Mouse (Mus musculus) gastrocnemius, postnatal 36 days (tissue): ENCODE data around the gene A730049H05Rik. TPM values are rescaled to one million over a fixed set of nuclear protein-coding genes. Genes with fewer than 3 reads are reported as not detected.

Experiments
- DNase-seq, 2 experiments: peaks; one replicate each; pipeline ENCODE4 v3.0.0; 2022
- intact Hi-C: fragments of 180-260 bp; cut with DNase I; formaldehyde crosslinking; loops from one replicate; pipeline ENCODE4 v1.15.1; 2025
- total RNA-seq, 2 experiments: library from RNA; stranded (reverse); gene quantifications; 2 replicates each; pipeline ENCODE4 v1.2.3; 2021

A730049H05Rik gene
- total RNA-seq, 2 experiments from 2014 or later, result 0.12 TPM; not detected in 1

- intact Hi-C loops, result loop anchor here (2.0 kb wide), 1 partner anchor 65 kb away; no protein-coding TSS in a partner anchor
- DNase-seq, result no peak
These were observed 59.1 kb downstream of the A730049H05Rik start for GRCm38 (mm10) chr6:92875340-92875739.

DNA sequence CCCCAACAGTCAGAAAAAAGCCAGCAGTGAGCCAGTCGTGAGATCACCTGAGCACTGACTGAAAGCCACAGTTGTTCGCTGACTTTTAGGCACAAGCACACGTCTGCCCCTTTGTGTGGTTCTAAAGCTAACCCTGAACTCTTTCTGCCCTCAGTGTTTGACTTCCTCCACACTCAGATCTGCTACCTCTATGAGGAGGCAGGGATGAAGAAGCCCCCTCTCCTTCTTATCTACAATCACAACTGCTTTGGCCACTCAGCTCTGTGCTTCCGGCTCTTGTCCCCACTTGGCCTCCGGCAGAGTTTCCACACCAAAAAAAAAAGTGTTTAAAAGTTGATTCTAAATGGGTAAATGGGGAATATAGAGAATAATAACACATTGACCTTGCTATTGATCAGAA, 59.8 kb downstream of the A730049H05Rik start:
- no peak for DNase-seq
- intact Hi-C loops, result no loop called here

GRCm38 (mm10) chr6:92877236-92877635, 61.0 kb downstream of the A730049H05Rik start:
- no peak for DNase-seq
- intact Hi-C loops, result no loop called here

GRCm38 (mm10) chr6:92878771-92879170, 62.5 kb downstream of the A730049H05Rik start:
- intact Hi-C loops, result no loop called here
- no peak for DNase-seq

- DNase-seq, result no peak
- intact Hi-C loops, result no loop called here
These were observed 63.5 kb downstream of the A730049H05Rik start for GRCm38 (mm10) chr6:92879700-92880265.

DNA sequence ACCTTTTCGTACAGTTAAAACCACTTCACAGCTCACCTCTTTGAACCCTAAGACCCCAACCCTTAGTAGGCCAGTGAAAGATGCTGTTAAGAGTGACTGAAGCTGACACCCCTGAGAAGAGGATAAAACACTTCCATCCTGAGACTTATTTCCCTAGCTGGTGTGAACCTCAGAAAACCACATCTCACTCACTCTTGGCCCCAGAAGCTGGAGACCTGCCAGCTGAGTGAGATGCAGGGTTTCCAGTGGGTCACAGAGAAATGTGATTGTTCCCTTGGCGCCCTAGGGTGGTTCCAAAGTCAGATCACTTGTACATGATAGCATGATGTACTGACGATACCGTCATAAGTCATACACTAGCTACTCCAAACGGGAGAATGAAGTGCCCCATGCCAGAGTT, 66.2 kb downstream of the A730049H05Rik start:
- intact Hi-C loops, result no loop called here
- DNase-seq, result no peak

GRCm38 (mm10) chr6:92883131-92883900, 67.0 kb downstream of the A730049H05Rik start:
- intact Hi-C loops, result no loop called here
- DNase-seq, result no peak

- intact Hi-C loops, result no loop called here
- DNase-seq, result no peak
These were observed 75.3 kb downstream of the A730049H05Rik start for GRCm38 (mm10) chr6:92891535-92891934.

Other genes starting within 250 kb of the A730049H05Rik start
- gene Prickle2, start 110.3 kb upstream of the A730049H05Rik start, total RNA-seq, result 1 to 10 TPM; 1.6 to 1.9 TPM
- under 1 TPM; 0.51 to 0.76 TPM for gene Gm15737, start 52.9 kb downstream of the A730049H05Rik start, total RNA-seq
- 1 to 10 TPM; 6.2 to 7.6 TPM for gene Adamts9, start 127.0 kb downstream of the A730049H05Rik start, total RNA-seq